Mouse (Mus musculus) E14TG2a.4 (cell line): Measurements from ENCODE around the gene Slc52a3.

Experiments
- CTCF ChIP-seq: conservative IDR thresholded peaks from 2 replicates; pipeline ENCODE4 v1.5.1; 2014; ENCODE audit warnings: low read length
- NANOG ChIP-seq: IDR thresholded peaks from 2 replicates; pipeline ENCODE4 v1.6.1; 2014; ENCODE audit warnings: borderline replicate concordance, low read length, mixed read lengths

- no peak for TF ChIP-seq CTCF
- TF ChIP-seq NANOG: no peak
These were observed 34.8 kb upstream of the Slc52a3 start for GRCm38 (mm10) chr2:151961284-151962196.
